Mouse (Mus musculus) liver, postnatal 0 days (tissue): ENCODE measurements around the gene Rai2.

Source experiments
- CTCF ChIP-seq: sonication (generic); IDR thresholded peaks from 2 replicates; pipeline ENCODE4 v1.5.1; 2016; ENCODE audit warnings: antibody characterized with exemption, low read depth
- EP300 ChIP-seq: IDR thresholded peaks from 2 replicates; pipeline ENCODE4 v1.6.1; 2016; ENCODE audit warnings: antibody characterized with exemption, low read depth, mild to moderate bottlenecking

- TF ChIP-seq CTCF (no peak), EP300 (no peak)
Measured at GRCm38 (mm10) chrX:161739374-161739773, 22.5 kb downstream of the Rai2 start.
